Mouse (Mus musculus) liver, embryonic 14 days (tissue): ENCODE results near the gene Klhdc4. TPM values are rescaled to one million over a fixed set of nuclear protein-coding genes. Genes with fewer than 3 reads are reported as not detected.

Source experiments
- polyA plus RNA-seq: library from polyadenylated mRNA; depleted of rRNA; stranded (reverse); fragments of >200 nt; gene quantifications from 2 replicates; pipeline ENCODE4 v1.2.3, GENCODE M21; 2012; rRNA removed

The Klhdc4 gene
- polyA plus RNA-seq: 17.1 TPM in 2 replicates

GRCm38 (mm10) chr8:121829048-121829776 is at the start of gene Klhdc4:
Gene Klhdc4, minus strand, starts transcription at chr8:121829569.

Other genes starting within 250 kb of the Klhdc4 start
- 19.4 and 23.2 TPM in 2 replicates for gene Map1lc3b, start 239.2 kb downstream of the Klhdc4 start, polyA plus RNA-seq
- gene Zcchc14, start 176.7 kb downstream of the Klhdc4 start, polyA plus RNA-seq: 1.8 TPM in 2 replicates
- 0.01 TPM in 1 of 2 replicates, not detected in the other for gene Jph3, start 99.9 kb downstream of the Klhdc4 start, polyA plus RNA-seq
- gene Slc7a5, start 78.1 kb upstream of the Klhdc4 start, polyA plus RNA-seq: 39.8 and 40.1 TPM in 2 replicates
- gene Car5a, start 115.3 kb upstream of the Klhdc4 start, polyA plus RNA-seq: 0.67 and 0.86 TPM in 2 replicates
- gene Banp, start 120.2 kb upstream of the Klhdc4 start, polyA plus RNA-seq: 17.3 and 18.8 TPM in 2 replicates